Mouse (Mus musculus): ENCODE results near the gene Papss1. TPM values are rescaled to one million over a fixed set of nuclear protein-coding genes. Genes with fewer than 3 reads are reported as not detected.

Gene Papss1
- total RNA-seq (2023): 10 to 100 TPM; 19.1 to 21.8 TPM

GRCm38 (mm10) chr3:131564430-131565256, at the start of gene Papss1:
Gene Papss1 (plus strand): TSS chr3:131564768.

Other genes with a start within 250 kb of the Papss1 start
- under 1 TPM in 1 of 2 experiments, not detected in 1; 0.15 TPM for gene Sgms2, start 73.4 kb upstream of the Papss1 start, total RNA-seq (2023)

Measured in T-cell, adult 66 days (primary cell).